Mouse (Mus musculus) Muller cell, postnatal 12 days (primary cell): Measurements from ENCODE around the gene Cyp2c38.
"Not testable (repeated sequence)": the region's sequence is repeated elsewhere in the genome, so short reads cannot be mapped to it uniquely, and the experiment has no call there.

Experiments
- DNase-seq: peaks from one replicate; pipeline ENCODE4 v3.0.0-alpha.2; 2015; ENCODE audit errors: inconsistent ontology term

Cyp2c38 gene

DNA sequence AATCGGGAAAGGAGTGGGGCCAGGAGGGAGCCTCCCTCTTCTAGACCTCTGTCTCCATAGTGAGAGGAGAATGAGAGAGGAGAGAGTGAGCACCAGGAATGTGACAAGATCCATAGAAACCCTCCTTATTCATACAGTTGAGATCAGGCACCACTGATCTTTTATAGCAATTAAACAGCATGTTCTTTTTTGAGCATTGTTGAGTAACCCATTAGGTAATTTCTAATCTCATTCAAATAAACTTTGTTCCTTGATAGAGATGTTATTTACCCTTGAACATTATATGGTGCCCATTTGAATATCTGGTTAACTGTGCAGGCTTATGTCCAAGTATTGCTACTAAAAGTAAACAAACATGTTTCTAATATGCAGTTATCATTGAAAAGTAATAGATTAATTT is at the start of gene Cyp2c38:
Cyp2c38 (minus strand) TSS at position 135 of the 400 bp plus-strand sequence.
- no peak for DNase-seq

DNA sequence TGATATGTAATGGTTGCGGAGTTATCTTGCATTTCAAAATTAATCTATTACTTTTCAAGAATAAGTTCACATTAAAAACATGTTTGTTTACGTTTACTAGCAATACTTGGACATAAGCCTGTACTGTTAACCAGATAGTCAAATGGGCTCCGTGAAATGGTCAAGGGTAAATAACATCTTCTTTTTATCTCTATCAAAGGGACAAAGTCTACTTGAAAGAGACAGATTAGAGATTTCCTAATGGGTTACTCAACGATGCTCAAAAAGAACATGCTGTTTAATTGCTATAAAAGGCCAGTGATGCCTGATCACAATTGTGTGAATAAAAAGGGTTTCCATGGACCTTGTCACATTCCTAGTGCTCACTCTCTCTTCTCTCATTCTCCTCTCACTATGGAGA is 47.7 kb upstream of the Cyp2c38 start, which contains the start of gene Cyp2c39:
Cyp2c39 (plus strand) TSS at position 329 of the 400 bp plus-strand sequence.
- DNase-seq, result peak; percentile 60

DNA sequence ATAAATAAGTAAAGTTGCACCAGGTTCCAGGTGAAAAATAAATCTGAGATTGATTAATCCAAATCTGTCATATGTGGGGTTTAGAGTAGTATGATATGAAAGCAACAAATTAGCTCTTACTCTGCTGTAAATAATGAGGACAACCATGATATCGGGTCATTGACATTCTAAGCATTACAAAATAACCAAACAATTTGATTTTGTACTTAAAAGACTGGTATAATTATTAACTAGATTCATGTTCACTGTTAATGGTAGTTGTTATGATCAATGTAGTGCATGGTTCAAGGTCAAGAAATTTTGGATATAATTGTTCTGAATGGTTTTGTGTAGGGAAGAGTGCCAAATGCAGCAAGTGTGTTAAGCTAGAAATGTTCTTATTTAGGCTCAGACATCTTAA is 46.7 kb upstream of the Cyp2c38 start:
- DNase-seq, result no peak

DNA sequence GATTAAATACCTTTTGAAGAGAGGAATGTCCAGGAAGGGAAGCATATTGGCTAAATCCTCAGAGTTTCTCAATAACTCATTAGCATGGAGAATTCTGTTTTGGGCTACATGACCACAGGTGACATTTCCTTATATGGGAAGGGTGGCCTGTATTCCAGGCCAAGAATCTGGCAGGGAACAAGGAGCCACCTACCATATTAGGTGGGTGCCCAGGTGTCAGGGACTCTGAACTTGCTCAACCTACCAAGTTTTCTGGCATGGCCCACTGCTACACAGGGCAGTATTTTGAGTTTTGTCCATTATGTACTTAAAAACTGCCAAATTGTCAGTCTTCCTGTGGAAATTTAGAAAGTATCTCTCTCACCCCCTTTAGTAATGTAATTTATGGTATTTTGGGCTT is 43.5 kb upstream of the Cyp2c38 start:
- DNase-seq, result no peak

DNA sequence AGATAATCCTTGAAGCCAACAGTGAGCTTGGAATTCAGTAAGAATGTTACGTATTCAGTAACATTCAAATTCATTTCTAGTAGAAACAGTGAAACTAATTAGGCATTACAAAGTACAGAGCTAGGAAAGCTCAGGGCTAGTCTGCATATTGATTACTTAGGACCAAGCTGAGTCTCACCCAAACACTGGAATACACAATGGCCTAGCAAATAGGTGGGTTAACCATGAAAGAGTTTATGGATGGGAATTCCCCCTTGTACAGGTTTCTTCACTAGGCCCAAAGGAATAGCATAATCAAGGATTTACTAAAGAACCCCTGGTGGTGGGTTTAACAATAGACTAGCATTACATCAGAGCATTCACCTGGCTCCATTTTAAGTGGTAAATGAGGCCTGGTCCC is 21.1 kb upstream of the Cyp2c38 start:
- not testable (repeated sequence) for DNase-seq

DNA sequence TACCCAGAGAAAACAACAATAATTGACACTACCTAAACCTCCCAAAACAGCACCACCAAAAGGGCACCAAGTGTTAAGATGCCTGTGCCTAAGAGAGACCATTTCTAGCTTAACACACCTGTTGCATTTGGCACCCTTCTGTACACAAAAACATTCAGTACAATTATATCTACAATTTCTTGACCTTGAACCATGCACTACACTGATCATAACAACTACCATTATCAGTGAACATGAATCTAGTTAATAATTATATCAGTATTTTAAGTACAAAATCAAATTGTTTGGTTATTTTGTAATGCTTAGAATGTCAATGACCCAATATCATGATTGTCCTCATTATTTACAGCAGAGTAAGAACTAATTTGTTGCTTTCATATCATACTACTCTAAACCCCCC is 1.0 kb upstream of the Cyp2c38 start:
- DNase-seq, result no peak
